Mouse (Mus musculus): ENCODE results near the gene Spred2.
A peak's percentile ranks its signal among the peaks of the same experiment; 100 is the strongest.

Gene Spred2

GRCm38 (mm10) chr11:19923888-19924756 is at the start of gene Spred2:
TSS of gene Spred2 (plus strand) at chr11:19924375.
- peak; percentile 80 for DNase-seq (ENCODE audit: low read depth)

GRCm38 (mm10) chr11:19875551-19875950 is 48.6 kb upstream of the Spred2 start:
- DNase-seq (ENCODE audit: low read depth), result no peak

- DNase-seq (ENCODE audit: low read depth), result no peak
These were observed 48.2 kb upstream of the Spred2 start for GRCm38 (mm10) chr11:19875964-19876363.

GRCm38 (mm10) chr11:19877239-19877915 is 46.8 kb upstream of the Spred2 start:
- no peak for DNase-seq (ENCODE audit: low read depth)

GRCm38 (mm10) chr11:19881342-19881741 is 42.8 kb upstream of the Spred2 start:
- DNase-seq (ENCODE audit: low read depth), result no peak

GRCm38 (mm10) chr11:19890700-19891406 is 33.3 kb upstream of the Spred2 start:
- no peak for DNase-seq (ENCODE audit: low read depth)

GRCm38 (mm10) chr11:19893233-19893632 is 30.9 kb upstream of the Spred2 start:
- DNase-seq (ENCODE audit: low read depth), result no peak

- DNase-seq (ENCODE audit: low read depth), result no peak
These were observed 24.6 kb upstream of the Spred2 start for GRCm38 (mm10) chr11:19899621-19900020.

- DNase-seq (ENCODE audit: low read depth), result no peak
These were observed 23.5 kb upstream of the Spred2 start for GRCm38 (mm10) chr11:19900712-19901111.

GRCm38 (mm10) chr11:19911216-19911615 is 13.0 kb upstream of the Spred2 start:
- DNase-seq (ENCODE audit: low read depth), result no peak

- DNase-seq (ENCODE audit: low read depth), result no peak
These were observed 12.0 kb upstream of the Spred2 start for GRCm38 (mm10) chr11:19912179-19912578.

GRCm38 (mm10) chr11:19912661-19913060 is 11.5 kb upstream of the Spred2 start:
- no peak for DNase-seq (ENCODE audit: low read depth)

- DNase-seq (ENCODE audit: low read depth), result no peak
These were observed 10.4 kb upstream of the Spred2 start for GRCm38 (mm10) chr11:19913761-19914160.

GRCm38 (mm10) chr11:19917381-19918245 is 6.6 kb upstream of the Spred2 start:
- DNase-seq (ENCODE audit: low read depth), result no peak

GRCm38 (mm10) chr11:19918246-19918540 is 6.0 kb upstream of the Spred2 start:
- no peak for DNase-seq (ENCODE audit: low read depth)

GRCm38 (mm10) chr11:19919460-19919784 is 4.8 kb upstream of the Spred2 start:
- DNase-seq (ENCODE audit: low read depth), result no peak

GRCm38 (mm10) chr11:19919785-19920671 is 4.1 kb upstream of the Spred2 start:
- DNase-seq (ENCODE audit: low read depth), result peak; percentile 69

- no peak for DNase-seq (ENCODE audit: low read depth)
These were observed 2.5 kb upstream of the Spred2 start for GRCm38 (mm10) chr11:19921723-19922122.

- DNase-seq (ENCODE audit: low read depth), result no peak
These were observed 2.0 kb upstream of the Spred2 start for GRCm38 (mm10) chr11:19922208-19922607.

GRCm38 (mm10) chr11:19924757-19925148 is 578 bp downstream of the Spred2 start:
- DNase-seq (ENCODE audit: low read depth), result no peak

All from c-Kit-positive CD71-negative TER-119-negative erythroid progenitor cells, embryonic 14.5 days (primary cell).